Mouse (Mus musculus): ENCODE measurements around the gene Tagap1.
"Not testable (repeated sequence)": the region's sequence is repeated elsewhere in the genome, so short reads cannot be mapped to it uniquely, and the experiment has no call there.

GRCm38 (mm10) chr17:6960349-6960748 is 607 bp downstream of the Tagap1 start:
- TF ChIP-seq POLR2A (IDR thresholded peaks at IDR 0.05; ENCODE audit: insufficient read depth, low read depth, low read length); CTCF (IDR thresholded peaks at IDR 0.05); EP300 (IDR thresholded peaks at IDR 0.05; ENCODE audit: insufficient read depth, low read depth, low read length): not testable (repeated sequence)

Measured in heart, adult 2 months (tissue).